ENCODE assay signal across 14 mouse cellular contexts in genomic region chr10:69257592-69258133, GRCm38 (mm10). TPM values are rescaled to one million over a fixed set of nuclear protein-coding genes. Genes with fewer than 3 reads are reported as not detected.
DNase-seq lines count a peak whose midpoint lies in the region; ATAC-seq and TF ChIP-seq lines count a peak whose summit lies in the region.
"Had no signal": no experiment of that assay in that cellular context is flagged by ENCODE, and none has a peak within 500 bp of the region (broad histone marks: within the 10 kb centered on the region; RNA-seq: fewer than 3 reads in every experiment).

No protein-coding gene starts in this region.

- intact Hi-C loops in heart, postnatal 25 days (cut with DNase I) = no loop called here

- no peak overlapping the region for H3K4me3 ChIP-seq in heart, embryonic 14.5 days (ENCODE audit: control insufficient read depth in 1 of 2, insufficient read depth in 1 of 2, low read depth in 1 of 2, low read length in 2 of 2)
- no peak overlapping the region for H3K4me3 ChIP-seq in layer of hippocampus, adult 2 months
- H3K4me3 ChIP-seq in brown adipose tissue, adult 24 weeks (ENCODE audit: insufficient read depth, low read depth, low read length) = no peak overlapping the region
- no peak overlapping the region for H3K4me3 ChIP-seq in small intestine, adult 2 months (ENCODE audit: low read depth, low read length)
- H3K4me3 ChIP-seq: hindbrain, embryonic 15.5 days; myocyte had no signal

- 77% methylated on average over 6 of the region's 6 CpGs for WGBS in heart, embryonic 14.5 days
- WGBS in small intestine, adult 2 months = 72% methylated on average over 6 of the region's 6 CpGs

- no peak for ATAC-seq in heart, embryonic 14.5 days (ENCODE audit: insufficient number of reproducible peaks, insufficient read depth, low FRiP score, low read depth)
- ATAC-seq: forebrain, postnatal 0 days had no signal

- H3K4me1 ChIP-seq in heart, embryonic 14.5 days (ENCODE audit: control insufficient read depth in 2 of 2, insufficient read depth in 2 of 2, low read length in 2 of 2) = peaks cover 35 to 65% of the 10 kb centered on the region in 2 experiments
- H3K4me1 ChIP-seq in brown adipose tissue, adult 24 weeks (ENCODE audit: control insufficient read depth, insufficient read depth, insufficient read length, low read length) = peaks cover 30% of the 10 kb centered on the region
- H3K4me1 ChIP-seq in small intestine, adult 2 months (ENCODE audit: control insufficient read depth, insufficient read depth, insufficient read length, low read length) = peaks cover 13% of the 10 kb centered on the region

- H3K27me3 ChIP-seq in heart, embryonic 14.5 days (ENCODE audit: control insufficient read depth, insufficient read depth, low read length) = no peaks in the 10 kb centered on the region
- H3K27me3 ChIP-seq in small intestine, adult 2 months (ENCODE audit: control insufficient read depth, insufficient read depth, low read length) = no peaks in the 10 kb centered on the region
- H3K27me3 ChIP-seq: hindbrain, embryonic 15.5 days had no signal

- DNase-seq in heart, postnatal 25 days (ENCODE audit: low spot score) = no peak
- no peak for DNase-seq in layer of hippocampus, adult 2 months (ENCODE audit: low spot score in 2 of 2)
- DNase-seq in layer of hippocampus, adult 8-10 months (ENCODE audit: low spot score in 2 of 2) = no peak
- no peak for DNase-seq in Muller cell, postnatal 12 days (ENCODE audit: inconsistent ontology term)
- DNase-seq: cerebellum, adult 2 months; forebrain, postnatal 0 days; gastrocnemius, postnatal 25 days; lung, postnatal 10 days had no signal

- peak overlapping the region; percentile 19 to 73; a peak in 2 of 4 replicates for H3K27ac ChIP-seq in heart, embryonic 14.5 days (replicated peaks in 1 of 2; ENCODE audit: control insufficient read depth in 1 of 2, insufficient read depth in 1 of 2, low read depth in 2 of 2, low read length in 2 of 2)
- H3K27ac ChIP-seq in layer of hippocampus, adult 2 months = 0 out of 2 replicates have a peak overlapping the region, but pooled peaks have one; percentile 18
- H3K27ac ChIP-seq in brown adipose tissue, adult 24 weeks (replicated peaks; ENCODE audit: low read depth, low read length) = peak overlapping the region; percentile 98
- H3K27ac ChIP-seq in small intestine, adult 2 months (ENCODE audit: insufficient read depth, low read depth, low read length) = peak overlapping the region; percentile 33; the same call in 1 of the 2 replicates
- H3K27ac ChIP-seq: hindbrain, embryonic 15.5 days had no signal

- H3K9me3 ChIP-seq in heart, embryonic 14.5 days (ENCODE audit: control insufficient read depth, low read length) = no peaks in the 10 kb centered on the region
- H3K9me3 ChIP-seq: hindbrain, embryonic 15.5 days had no signal

- H3K9ac ChIP-seq in heart, embryonic 14.5 days (ENCODE audit: low read length) = no peak overlapping the region
- H3K9ac ChIP-seq: forebrain, postnatal 0 days; hindbrain, embryonic 15.5 days had no signal

- no peak overlapping the region for H3K4me2 ChIP-seq in heart, embryonic 14.5 days (ENCODE audit: low read length)
- H3K4me2 ChIP-seq: hindbrain, embryonic 15.5 days; midbrain, embryonic 11.5 days had no signal

- H3K36me3 ChIP-seq in heart, embryonic 14.5 days (ENCODE audit: control insufficient read depth, insufficient read depth, low read length) = peaks cover 20% of the 10 kb centered on the region
- no peaks in the 10 kb centered on the region for H3K36me3 ChIP-seq in small intestine, adult 2 months (ENCODE audit: control insufficient read depth, insufficient read depth, low read length)
- H3K36me3 ChIP-seq: hindbrain, embryonic 15.5 days had no signal

- no peak for TF ChIP-seq POLR2A in small intestine, adult 2 months (IDR thresholded peaks at IDR 0.05; ENCODE audit: low read depth, low read length)

- no peak for TF ChIP-seq CTCF in layer of hippocampus, adult 2 months (conservative IDR thresholded peaks at IDR 0.05)
- no peak for TF ChIP-seq CTCF in small intestine, adult 2 months (IDR thresholded peaks at IDR 0.05; ENCODE audit: extremely low read depth, insufficient read length, insufficient replicate concordance, low read depth, low read length)

RNA-seq across cellular contexts. Expression of gene A930033H14Rik, which starts 44.8 kb away (rescaled TPM):
- polyA plus RNA-seq in heart, embryonic 14.5 days (2014; fragmentation: Nextera tagmentation; extraction: Ambion mirVana) = 2.4 and 2.6 TPM in 2 replicates
- 1 to 10 TPM in 1 of 2 experiments, under 1 TPM in 1; 0.92 to 1.8 TPM for total RNA-seq in heart, postnatal 25 days (2021)
- 1 to 10 TPM; 2.6 to 2.8 TPM for total RNA-seq in layer of hippocampus, adult 2 months (2021)
- total RNA-seq in layer of hippocampus, adult 8-10 months (2022) = 1 to 10 TPM; 2.0 to 2.9 (median 2.2) TPM
- polyA plus RNA-seq in brown adipose tissue, adult 24 weeks (2012; ENCODE audit: insufficient read depth, insufficient read length, missing spikeins) = 1.4 and 3.2 TPM in 2 replicates
- 0.35 TPM in 1 of 2 replicates, not detected in the other for polyA plus RNA-seq in small intestine, adult 2 months (2012; rRNA removed)

Comparison
In these comparisons a context has a peak if more than half of its experiments do, and no peak if none do; other contexts are left out.
1. H3K27ac ChIP-seq: peak in every context shown above with its lines; median percentile 98 in brown adipose tissue, adult 24 weeks; 46 in heart, embryonic 14.5 days; 33 in small intestine, adult 2 months; 18 in layer of hippocampus, adult 2 months.